In genomic region chr1:60735072-60735907, GRCm38 (mm10) we compare ENCODE assay signal across 8 mouse cellular contexts. TPM values are rescaled to one million over a fixed set of nuclear protein-coding genes. Genes with fewer than 3 reads are reported as not detected.
DNase-seq lines count a peak whose midpoint lies in the region; ATAC-seq and TF ChIP-seq lines count a peak whose summit lies in the region.

No protein-coding gene starts in this region.

- no peak overlapping the region for H3K9ac ChIP-seq in intestine, embryonic 16.5 days (ENCODE audit: low read depth, low read length)

- no peak for TF ChIP-seq POLR2A in lung, adult 2 months (IDR thresholded peaks at IDR 0.05; ENCODE audit: borderline replicate concordance, extremely low read depth, low read depth, low read length)

- peak; percentile 39 for DNase-seq in gastrocnemius, adult 2 months
- DNase-seq in lung, adult 2 months = peak; percentile 15
- no peak for DNase-seq in left cerebral cortex, postnatal 25 days (ENCODE audit: low spot score in 2 of 2)
- DNase-seq in adrenal gland, postnatal 25 days = no peak

- no peaks in the 10 kb centered on the region for H3K36me3 ChIP-seq in intestine, embryonic 16.5 days (ENCODE audit: control insufficient read depth, insufficient read depth, low read length)

- no peak overlapping the region for H3K4me2 ChIP-seq in intestine, embryonic 16.5 days (ENCODE audit: low read depth, low read length)

- no peaks in the 10 kb centered on the region for H3K27me3 ChIP-seq in intestine, embryonic 16.5 days (replicated peaks; ENCODE audit: control insufficient read depth, insufficient read depth, low read length)

- ATAC-seq in intestine, embryonic 16.5 days = peak; percentile 84
- ATAC-seq in megakaryocyte progenitor cell, adult 5-6 weeks (replicated peaks; ENCODE audit: poor library complexity) = no peak
- no peak for ATAC-seq in erythroblast, adult 5-6 weeks (replicated peaks; ENCODE audit: low FRiP score, poor library complexity, severe bottlenecking)

- H3K4me3 ChIP-seq in brown adipose tissue, adult 24 weeks (ENCODE audit: insufficient read depth, low read depth, low read length) = no peak overlapping the region
- H3K4me3 ChIP-seq in gastrocnemius, adult 2 months = no peak overlapping the region
- H3K4me3 ChIP-seq in intestine, embryonic 16.5 days (ENCODE audit: low read length) = no peak overlapping the region
- no peak overlapping the region for H3K4me3 ChIP-seq in lung, adult 2 months (replicated peaks; ENCODE audit: extremely low read depth, low read depth, low read length)

- no peaks in the 10 kb centered on the region for H3K9me3 ChIP-seq in intestine, embryonic 16.5 days (ENCODE audit: control insufficient read depth, low read length)

- no peak for TF ChIP-seq CTCF in gastrocnemius, adult 2 months (IDR thresholded peaks at IDR 0.05)
- no peak for TF ChIP-seq CTCF in lung, adult 2 months (IDR thresholded peaks at IDR 0.05; ENCODE audit: insufficient read depth, low read length)

- WGBS in intestine, embryonic 16.5 days = 46% methylated on average over 12 of the region's 12 CpGs
- WGBS in lung, adult 2 months = 38% methylated on average over 12 of the region's 12 CpGs

- H3K4me1 ChIP-seq in brown adipose tissue, adult 24 weeks (ENCODE audit: control insufficient read depth, insufficient read depth, insufficient read length, low read length) = peaks cover 10% of the 10 kb centered on the region
- H3K4me1 ChIP-seq in intestine, embryonic 16.5 days (ENCODE audit: control insufficient read depth, insufficient read depth, low read length) = peaks cover 6% of the 10 kb centered on the region
- peaks cover 8% of the 10 kb centered on the region; the same call in 1 of the 2 replicates for H3K4me1 ChIP-seq in lung, adult 2 months (ENCODE audit: control insufficient read depth, insufficient read depth, low read length)

- H3K27ac ChIP-seq in brown adipose tissue, adult 24 weeks (replicated peaks; ENCODE audit: low read depth, low read length) = peak overlapping the region; percentile 42
- H3K27ac ChIP-seq in gastrocnemius, adult 2 months = peak overlapping the region; percentile 68
- peak overlapping the region; percentile 47; the same call in 1 of the 2 replicates for H3K27ac ChIP-seq in intestine, embryonic 16.5 days (ENCODE audit: low read length)

- intact Hi-C loops in gastrocnemius, adult 2 months (cut with DNase I) = no loop called here
- intact Hi-C loops in left cerebral cortex, postnatal 25 days (cut with DNase I) = loop anchor here (5.0 kb wide), 1 partner anchor 62 kb away; no protein-coding TSS in a partner anchor

RNA-seq across cellular contexts. Expression of gene Cd28, which starts 18.7 kb away (rescaled TPM):
- not detected in 2 replicates for polyA plus RNA-seq in brown adipose tissue, adult 24 weeks (2012; ENCODE audit: insufficient read depth, insufficient read length, missing spikeins)
- 1 to 10 TPM; 2.8 to 4.8 TPM for total RNA-seq in gastrocnemius, adult 2 months (2021)
- polyA plus RNA-seq in intestine, embryonic 16.5 days (2015; fragmentation: Nextera tagmentation; extraction: Ambion mirVana) = 0.07 and 0.33 TPM in 2 replicates
- polyA plus RNA-seq in lung, adult 2 months (2012; rRNA removed) = 0.50 and 0.52 TPM in 2 replicates
- total RNA-seq in left cerebral cortex, postnatal 25 days (2021) = under 1 TPM; 0.09 to 0.37 TPM
- 2.1 and 2.2 TPM in 2 replicates for total RNA-seq in megakaryocyte progenitor cell, adult 5-6 weeks (2015)
- 1.1 and 1.7 TPM in 2 replicates for total RNA-seq in megakaryocyte progenitor cell, adult 5-6 weeks (2017)
- total RNA-seq in adrenal gland, postnatal 25 days (2021) = 0.52 and 0.58 TPM in 2 replicates
- 0.19 TPM in 1 of 2 replicates, not detected in the other for total RNA-seq in erythroblast, adult 5-6 weeks (2015; ENCODE audit: low replicate concordance)
- total RNA-seq in erythroblast, adult 5-6 weeks (2017; ENCODE audit: low replicate concordance) = 0.43 and 1.5 TPM in 2 replicates

Comparison
In these comparisons a context has a peak if more than half of its experiments do, and no peak if none do; other contexts are left out.
1. DNase-seq: peak in gastrocnemius, adult 2 months (single experiment) and lung, adult 2 months (single experiment); none in left cerebral cortex, postnatal 25 days (0 of 2) and adrenal gland, postnatal 25 days (single experiment).
2. Peak in every context shown above with its lines, with median percentiles within 50 percentile points of each other: H3K27ac ChIP-seq.